Mouse (Mus musculus) hindbrain, postnatal 0 days (tissue): ENCODE measurements at regions not wholly inside any gene's neighbourhood (a gene's known extent, or its start where the extent isn't known, plus 50 kb on each side); places are given as distances from the start of the nearest gene placed in this dataset.
A peak's percentile ranks its signal among the peaks of the same experiment; 100 is the strongest.

Source experiments
- ATAC-seq: fragments of 200-750 bp; cut with Nextera tagmentation; 2 replicates; pipeline ENCODE4 v1.8.0; 2017; ENCODE audit warnings: mild to moderate bottlenecking, moderate TSS enrichment, moderate library complexity
- DNase-seq: peaks from one replicate; pipeline ENCODE4 v3.0.0-alpha.2; 2015; ENCODE audit warnings: low spot score
- H3K27ac ChIP-seq: fragments of 300-500 bp; sonication (generic); 2 replicates; pipeline ENCODE4 v1.5.1; 2014; ENCODE audit warnings: mild to moderate bottlenecking
- H3K27me3 ChIP-seq: fragments of 300-500 bp; sonication (generic); 2 replicates; pipeline ENCODE4 v1.6.1; 2014; ENCODE audit warnings: low read length, mixed read lengths; ENCODE audit not compliant: insufficient read depth
- H3K36me3 ChIP-seq: fragments of 300-500 bp; sonication (generic); 2 replicates; pipeline ENCODE4 v1.6.1; 2014; ENCODE audit warnings: low read length, mixed read lengths; ENCODE audit not compliant: insufficient read depth
- H3K4me1 ChIP-seq: fragments of 300-500 bp; sonication (generic); 2 replicates; pipeline ENCODE4 v1.6.1; 2014; ENCODE audit warnings: antibody characterized with exemption, low read length, mixed read lengths; ENCODE audit not compliant: insufficient read depth
- H3K4me2 ChIP-seq: fragments of 300-500 bp; sonication (generic); 2 replicates; pipeline ENCODE4 v1.6.1; 2014; ENCODE audit warnings: low read depth, mild to moderate bottlenecking, low read length, moderate library complexity, mixed read lengths
- H3K4me3 ChIP-seq: fragments of 300-500 bp; sonication (generic); 2 replicates; pipeline ENCODE4 v1.5.1; 2014; ENCODE audit warnings: low read length
- H3K9ac ChIP-seq: fragments of 300-500 bp; sonication (generic); replicated peaks from 2 replicates; pipeline ENCODE4 v1.6.1; 2014; ENCODE audit warnings: mild to moderate bottlenecking, low read length, moderate library complexity, mixed read lengths
- H3K9me3 ChIP-seq: fragments of 300-500 bp; sonication (generic); 2 replicates; pipeline ENCODE4 v1.6.1; 2016; ENCODE audit warnings: low read length, mixed read lengths
- CTCF ChIP-seq: IDR thresholded peaks from 2 replicates; pipeline ENCODE4 v1.5.1; 2016; ENCODE audit warnings: antibody characterized with exemption, control low read depth, low read depth
- WGBS: fragments of 180-500 bp; shearing (Covaris S2); extraction: QIAGEN DNeasy Blood & Tissue Kit; methylation state at CpG from one replicate; pipeline ENCODE4 v1.1.7; 2014; 5-methylcytosine and 5-hydroxymethylcytosine counted together

- no peaks in the 10 kb centered on the region for H3K27me3 ChIP-seq
- no peak overlapping the region for H3K4me3 ChIP-seq
- no peaks in the 10 kb centered on the region for H3K36me3 ChIP-seq
- DNase-seq (no peak), ATAC-seq (no peak)
- no peaks in the 10 kb centered on the region for H3K4me1 ChIP-seq
- no peak overlapping the region for H3K4me2 ChIP-seq
- no peak overlapping the region for H3K9ac ChIP-seq
- H3K9me3 ChIP-seq, result no peaks in the 10 kb centered on the region
- no peak overlapping the region for H3K27ac ChIP-seq
- no peak for TF ChIP-seq CTCF
These were observed 367.8 kb downstream of the Nova1 start for GRCm38 (mm10) chr12:46450888-46451287.

GRCm38 (mm10) chr12:46444644-46445313 lies 373.9 kb downstream of the Nova1 start:
- H3K9me3 ChIP-seq, result no peaks in the 10 kb centered on the region
- no peak for TF ChIP-seq CTCF
- H3K27ac ChIP-seq, result no peak overlapping the region
- H3K4me3 ChIP-seq, result no peak overlapping the region
- no peak overlapping the region for H3K4me2 ChIP-seq
- 67% methylated on average over 7 of the region's 7 CpGs for WGBS
- no peak for DNase-seq
- no peaks in the 10 kb centered on the region for H3K36me3 ChIP-seq
- no peaks in the 10 kb centered on the region for H3K27me3 ChIP-seq
- H3K9ac ChIP-seq, result no peak overlapping the region
- ATAC-seq, result no peak
- no peaks in the 10 kb centered on the region for H3K4me1 ChIP-seq

- ATAC-seq (no peak), DNase-seq (no peak)
- TF ChIP-seq CTCF, result no peak
- no peak overlapping the region for H3K27ac ChIP-seq
- no peak overlapping the region for H3K4me3 ChIP-seq
- no peak overlapping the region for H3K4me2 ChIP-seq
- no peaks in the 10 kb centered on the region for H3K36me3 ChIP-seq
- no peaks in the 10 kb centered on the region for H3K4me1 ChIP-seq
- peaks cover 3% of the 10 kb centered on the region; the same call in 1 of the 2 replicates for H3K9me3 ChIP-seq
- 94% methylated on average over 4 of the region's 4 CpGs for WGBS
- H3K9ac ChIP-seq, result no peak overlapping the region
- H3K27me3 ChIP-seq, result no peaks in the 10 kb centered on the region
These were observed 399.1 kb downstream of the Nova1 start for GRCm38 (mm10) chr12:46419591-46419990.

GRCm38 (mm10) chr12:46418990-46419389 lies 399.7 kb downstream of the Nova1 start:
- Histone ChIP-seq H3K4me3 (no peak overlapping the region), H3K4me2 (no peak overlapping the region), H3K9me3 (peaks cover 3% of the 10 kb centered on the region; the same call in 1 of the 2 replicates), H3K27me3 (no peaks in the 10 kb centered on the region), H3K36me3 (no peaks in the 10 kb centered on the region), H3K27ac (no peak overlapping the region), H3K9ac (no peak overlapping the region), H3K4me1 (no peaks in the 10 kb centered on the region)
- TF ChIP-seq CTCF, result no peak
- no peak for DNase-seq
- ATAC-seq, result no peak
- 74% methylated on average over 4 of the region's 4 CpGs for whole genome bisulfite sequencing

- peaks cover 3% of the 10 kb centered on the region; the same call in 1 of the 2 replicates for H3K9me3 ChIP-seq
- no peak for TF ChIP-seq CTCF
- H3K9ac ChIP-seq, result no peak overlapping the region
- H3K4me3 ChIP-seq, result no peak overlapping the region
- no peak overlapping the region for H3K4me2 ChIP-seq
- H3K4me1 ChIP-seq, result no peaks in the 10 kb centered on the region
- DNase-seq, result peak; percentile 19
- WGBS, result 52% methylated on average over 3 of the region's 3 CpGs
- H3K27me3 ChIP-seq, result no peaks in the 10 kb centered on the region
- no peaks in the 10 kb centered on the region for H3K36me3 ChIP-seq
- ATAC-seq, result no peak
- H3K27ac ChIP-seq, result no peak overlapping the region
These were observed 401.8 kb downstream of the Nova1 start for GRCm38 (mm10) chr12:46416765-46417404.

- Histone ChIP-seq H3K36me3 (no peaks in the 10 kb centered on the region), H3K9ac (no peak overlapping the region), H3K9me3 (peaks cover 3% of the 10 kb centered on the region; the same call in 1 of the 2 replicates), H3K4me1 (no peaks in the 10 kb centered on the region), H3K27ac (no peak overlapping the region), H3K4me2 (no peak overlapping the region), H3K4me3 (no peak overlapping the region), H3K27me3 (no peaks in the 10 kb centered on the region)
- ATAC-seq (no peak), DNase-seq (peak; percentile 25)
- TF ChIP-seq CTCF, result peak; percentile 24; the same call in 1 of the 2 replicates
These were observed 402.5 kb downstream of the Nova1 start for GRCm38 (mm10) chr12:46416250-46416649.

- Histone ChIP-seq H3K9ac (no peak overlapping the region), H3K27ac (no peak overlapping the region), H3K27me3 (no peaks in the 10 kb centered on the region), H3K9me3 (no peaks in the 10 kb centered on the region), H3K36me3 (no peaks in the 10 kb centered on the region), H3K4me2 (no peak overlapping the region), H3K4me3 (no peak overlapping the region), H3K4me1 (no peaks in the 10 kb centered on the region)
- DNase-seq (no peak), ATAC-seq (no peak)
- no peak for TF ChIP-seq CTCF
These were observed 413.1 kb downstream of the Nova1 start for GRCm38 (mm10) chr12:46405674-46406073.
